Mouse (Mus musculus) cerebellum, postnatal 36 days (tissue): ENCODE data around the gene Gdf2.

Source experiments
- DNase-seq, 2 experiments: peaks; one replicate each; pipeline ENCODE4 v3.0.0; 2021 to 2022; ENCODE audit warnings: mixed read lengths in 2 of 2

The Gdf2 gene

DNA sequence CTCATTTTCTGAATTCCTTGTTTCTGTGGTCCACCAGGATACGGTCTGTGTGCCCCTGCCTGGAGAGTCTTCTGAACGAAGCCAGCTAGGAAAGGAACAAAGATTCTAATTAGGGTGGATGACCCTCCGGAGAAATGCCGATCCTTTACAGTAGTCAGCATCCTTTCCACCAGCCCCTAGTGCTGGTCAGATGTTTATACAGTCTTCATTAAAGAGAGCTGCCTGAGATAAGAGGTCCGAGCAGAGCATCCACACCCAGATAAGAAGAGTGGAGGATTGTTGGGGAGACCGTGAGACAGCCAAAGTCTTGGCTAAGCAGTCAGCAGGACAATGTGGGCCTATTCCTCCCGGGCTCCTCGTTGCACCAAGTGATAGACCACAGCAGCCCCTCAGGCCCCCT lies at the start of gene Gdf2:
Gdf2 (plus strand) TSS at position 301 of the 400 bp plus-strand sequence.
- no peak for DNase-seq

DNA sequence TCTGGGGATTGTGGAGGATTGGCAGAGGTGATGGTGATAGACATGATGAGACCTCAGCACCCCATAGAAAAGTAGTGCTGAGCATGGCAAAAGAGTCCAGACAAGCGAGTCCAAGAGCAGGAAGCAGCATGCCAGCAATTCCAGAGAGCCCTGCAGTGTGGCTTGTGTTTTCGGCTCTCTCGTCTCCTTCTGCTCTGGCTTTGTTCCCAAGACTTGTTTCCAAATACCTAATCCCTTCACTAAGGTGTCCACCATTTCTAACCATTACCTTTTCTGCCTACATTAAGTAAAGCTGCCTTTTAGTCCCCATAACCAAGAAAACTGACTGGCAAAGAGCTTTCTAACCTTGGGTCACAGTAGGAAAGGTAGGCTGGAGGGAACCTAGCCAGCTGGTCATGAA lies 49.3 kb upstream of the Gdf2 start:
- no peak for DNase-seq

DNA sequence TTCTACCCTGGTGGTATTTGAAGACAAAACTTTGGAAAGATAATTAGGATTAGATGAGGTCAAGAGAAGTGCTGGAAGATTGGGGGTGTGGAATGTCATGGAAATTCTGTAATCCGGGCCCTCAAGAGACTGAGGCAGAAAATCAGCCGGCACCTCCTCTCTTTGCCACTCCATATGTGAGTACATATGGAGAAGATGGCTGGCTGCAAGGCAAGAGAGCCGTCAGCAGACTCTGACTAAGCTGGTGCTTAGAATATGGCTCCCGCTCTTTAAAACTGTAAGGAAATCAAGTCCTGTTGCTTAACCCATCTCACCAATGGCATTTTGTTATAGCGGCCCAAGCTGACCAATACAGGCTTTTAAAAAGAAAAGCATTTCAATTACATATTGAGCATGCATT lies 45.1 kb upstream of the Gdf2 start:
- DNase-seq, result no peak

DNA sequence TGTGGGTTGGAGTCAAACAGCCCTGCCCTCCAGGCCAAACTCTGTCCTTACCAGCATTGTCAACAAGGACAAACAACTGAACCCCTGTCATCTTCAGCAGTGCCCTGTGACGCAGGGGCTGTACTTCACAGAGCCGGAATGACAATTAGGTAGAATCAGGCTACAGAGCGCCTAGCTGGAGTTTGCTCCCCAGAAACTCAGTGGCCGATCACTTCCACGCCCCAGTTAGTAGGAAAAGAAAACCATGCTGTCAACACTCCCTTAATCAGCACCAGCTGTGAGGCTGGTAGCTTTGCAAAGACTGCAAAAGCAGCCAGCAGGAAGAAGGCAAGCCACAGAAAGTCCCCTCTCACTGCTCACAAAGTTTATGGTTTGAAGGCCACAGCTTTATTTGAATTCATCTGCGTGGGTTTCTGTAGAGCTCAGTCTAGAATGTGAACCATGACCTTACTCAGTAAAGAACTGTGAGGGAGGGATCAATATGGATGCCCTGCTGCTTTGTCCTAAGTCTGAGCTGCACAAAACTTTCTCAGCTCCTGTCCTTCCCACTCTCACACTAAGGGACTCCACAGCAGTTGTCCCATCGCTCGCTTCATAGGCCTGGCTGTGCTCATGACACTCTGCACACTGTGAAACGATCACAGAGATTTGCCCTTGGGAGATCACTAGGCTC lies 44.1 kb upstream of the Gdf2 start:
- no peak for DNase-seq

DNA sequence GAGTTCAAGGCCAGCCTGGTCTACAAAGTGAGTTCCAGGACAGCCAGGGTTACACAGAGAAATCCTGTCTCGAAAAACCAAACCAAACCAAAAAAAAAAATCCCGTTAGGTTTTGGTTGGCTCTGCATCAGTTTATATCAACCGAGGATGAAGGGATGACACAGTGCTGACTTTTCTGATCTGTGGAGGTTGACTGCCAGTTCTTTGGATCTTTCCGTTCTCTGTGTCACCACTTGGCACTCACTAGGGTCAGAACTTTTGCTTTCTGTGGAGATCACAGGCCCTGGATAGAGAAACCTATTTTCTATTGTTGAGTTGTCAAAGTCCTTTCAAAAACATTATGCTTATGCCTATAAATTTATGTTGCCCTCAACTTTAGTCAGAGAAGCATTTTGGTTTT lies 38.1 kb upstream of the Gdf2 start:
- no peak for DNase-seq

DNA sequence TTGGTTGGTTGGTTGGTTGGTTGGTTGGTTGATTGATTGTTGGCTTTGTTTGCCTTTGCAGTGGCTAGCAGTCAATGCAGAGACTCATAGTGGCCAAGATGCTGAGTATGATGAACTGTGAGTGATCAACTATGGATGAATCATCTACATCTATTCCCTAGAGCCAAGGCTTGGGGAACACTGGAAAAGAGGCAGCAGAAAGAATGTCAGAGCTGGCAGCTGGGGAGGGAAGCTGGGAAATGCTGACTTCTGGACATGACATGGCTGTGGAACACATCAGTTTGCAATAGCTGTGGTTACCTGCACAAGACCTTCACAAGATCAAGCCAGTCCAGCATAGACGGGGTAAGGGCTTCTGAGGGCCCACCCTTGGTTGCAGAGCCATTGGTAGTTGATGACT lies 37.6 kb upstream of the Gdf2 start:
- DNase-seq, result no peak

GRCm38 (mm10) chr14:33904851-33905250 lies 36.0 kb upstream of the Gdf2 start:
- DNase-seq, result no peak

DNA sequence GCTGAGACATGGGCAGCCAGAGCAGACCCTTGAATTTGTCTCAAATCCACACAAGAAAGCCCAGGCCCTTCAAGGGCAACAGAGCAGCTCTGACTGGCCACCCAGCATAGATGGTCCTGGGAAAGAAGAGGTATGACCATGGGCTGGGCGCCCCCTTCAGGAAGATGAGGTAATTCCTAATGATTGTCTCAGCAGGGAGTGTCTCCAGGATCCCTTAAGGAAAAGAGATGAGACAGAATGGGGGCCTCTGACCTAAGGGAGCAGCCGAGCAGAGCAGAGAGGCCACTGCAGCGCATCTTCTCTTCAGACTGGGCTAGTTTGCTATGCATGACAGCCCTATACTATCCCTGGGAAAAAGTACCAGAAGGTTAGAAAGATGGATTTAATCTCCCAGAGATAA lies 27.1 kb upstream of the Gdf2 start:
- DNase-seq, result peak; percentile 21 to 25

DNA sequence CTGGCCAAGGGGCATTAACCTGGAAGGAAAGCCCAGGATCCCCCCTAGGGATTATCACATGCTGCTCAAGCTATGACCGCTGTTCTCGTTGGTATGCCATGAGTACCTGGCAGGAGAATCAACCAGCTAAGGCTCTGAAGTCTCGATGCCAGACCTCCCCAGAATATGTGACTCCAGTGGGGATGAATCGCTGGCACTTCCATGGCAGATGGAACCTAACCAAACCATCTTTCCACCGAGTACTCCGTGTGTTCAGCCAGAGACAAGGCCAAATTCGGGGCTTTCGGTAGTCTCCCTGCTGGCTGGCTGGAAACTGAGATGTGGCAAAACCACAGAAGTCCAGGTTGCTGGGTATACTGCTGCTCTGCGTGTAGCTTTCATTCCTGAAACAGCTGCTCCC lies 26.6 kb upstream of the Gdf2 start:
- no peak for DNase-seq

GRCm38 (mm10) chr14:33920727-33921559 lies 19.9 kb upstream of the Gdf2 start:
- DNase-seq, result no peak

GRCm38 (mm10) chr14:33922771-33923167 lies 18.1 kb upstream of the Gdf2 start:
- no peak for DNase-seq

DNA sequence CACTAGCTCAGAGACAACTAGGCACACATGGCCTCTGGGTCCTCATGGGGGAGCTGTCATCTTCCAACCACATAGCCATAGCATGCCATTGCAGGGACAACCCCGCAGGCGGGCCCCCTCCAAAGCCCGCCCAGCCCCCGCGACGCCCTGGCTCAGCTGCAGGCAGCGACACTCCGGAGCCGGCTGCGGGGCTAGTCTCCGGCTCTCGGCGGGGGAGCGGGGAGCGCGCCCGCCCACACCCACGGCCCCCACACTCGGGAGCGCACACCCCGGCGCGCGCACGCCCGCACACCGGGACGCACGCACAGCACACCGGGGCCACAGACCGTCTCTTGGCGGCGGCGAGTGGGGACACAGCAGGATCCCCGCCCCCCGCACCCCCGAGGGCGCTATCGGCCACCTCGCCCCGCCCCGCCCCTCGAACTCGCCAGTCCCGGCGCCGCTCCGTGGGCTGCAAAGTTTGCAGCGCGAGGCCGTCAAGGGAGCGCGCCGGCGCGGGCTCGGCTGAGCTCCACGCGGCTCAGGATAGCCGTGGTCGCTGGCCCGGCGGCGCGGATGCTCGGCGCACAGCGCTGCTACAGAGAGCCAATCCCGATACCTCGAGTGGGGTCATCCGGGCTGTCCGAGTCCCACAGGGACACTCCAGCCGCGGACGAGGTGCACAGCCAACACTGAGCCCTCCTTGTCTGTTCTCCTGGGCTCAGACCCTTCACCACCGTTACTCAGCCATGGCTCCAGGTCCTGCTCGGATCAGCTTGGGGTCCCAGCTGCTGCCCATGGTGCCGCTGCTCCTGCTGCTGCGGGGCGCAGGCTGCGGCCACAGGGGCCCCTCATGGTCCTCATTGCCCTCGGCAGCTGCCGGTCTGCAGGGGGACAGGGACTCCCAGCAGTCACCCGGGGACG lies 17.4 kb upstream of the Gdf2 start, which contains the start of gene Gdf10:
Gdf10 (plus strand) TSS at position 420 of the 903 bp plus-strand sequence.
- peak in 1 of 2 experiments; percentile 12 for DNase-seq

- no peak for DNase-seq
Observed at GRCm38 (mm10) chr14:33931853-33932252, 9.0 kb upstream of the Gdf2 start.

DNA sequence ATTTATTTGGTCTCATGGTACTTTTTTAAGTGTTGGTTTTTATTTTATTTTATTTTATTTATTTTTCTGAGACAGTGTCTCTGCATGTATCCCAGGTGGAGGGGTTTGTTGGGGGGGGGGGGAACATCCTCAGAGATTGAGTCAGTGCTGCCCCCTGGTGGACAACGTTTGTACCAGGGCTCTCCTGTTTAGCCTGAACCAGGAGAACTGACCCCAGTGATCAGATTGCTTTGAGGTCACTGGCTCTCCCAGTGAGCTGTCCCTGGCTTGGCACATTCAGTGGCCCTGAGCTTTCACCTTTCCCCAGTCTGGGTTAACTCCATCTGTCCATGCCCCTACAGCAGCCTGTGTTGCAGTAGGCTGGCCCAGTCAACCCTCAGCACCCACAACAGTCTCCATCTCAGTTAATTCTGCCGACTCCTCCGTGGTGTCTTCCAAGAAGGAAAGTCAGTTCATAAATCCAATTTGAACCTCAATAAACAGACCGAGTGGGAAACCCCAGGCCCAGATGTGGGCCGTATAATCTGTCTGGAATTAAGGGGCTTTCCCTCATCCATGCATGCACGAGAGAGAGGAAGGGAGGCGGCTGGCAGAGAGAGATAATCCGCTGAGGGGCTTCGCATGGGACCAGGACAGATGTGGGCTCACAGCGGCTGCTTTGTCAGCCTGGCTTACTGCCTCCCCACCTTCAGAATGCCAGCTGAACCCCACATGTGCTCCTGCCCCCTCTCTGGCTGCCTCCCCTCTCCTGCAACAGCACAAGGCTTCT lies 7.7 kb upstream of the Gdf2 start:
- peak; percentile 69 to 71 for DNase-seq

DNA sequence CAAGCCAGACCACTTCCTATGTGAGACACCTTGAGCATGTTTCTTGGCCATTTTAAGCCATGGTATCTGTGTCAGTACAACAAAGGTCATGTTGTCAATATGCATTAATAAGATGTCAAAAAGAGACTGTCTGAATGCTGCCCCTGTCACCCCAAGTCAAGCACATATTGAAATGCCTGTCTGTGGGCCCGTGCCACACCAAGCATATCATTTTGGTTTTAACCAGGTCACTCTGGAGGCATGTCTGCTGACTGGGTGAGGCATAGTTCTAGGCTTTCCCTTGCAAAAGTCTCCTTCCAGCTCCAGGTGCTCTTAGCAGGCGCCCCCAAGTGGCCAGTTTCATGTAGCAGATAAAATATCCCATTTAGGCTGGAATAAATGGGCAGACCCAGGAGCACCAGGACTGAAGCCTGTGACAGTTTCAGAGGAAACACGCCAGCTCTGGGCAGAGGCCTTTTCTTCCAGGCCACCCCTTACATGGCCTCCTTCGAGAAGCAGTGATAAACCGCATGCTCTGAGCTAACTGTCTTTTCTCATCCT lies 7.0 kb upstream of the Gdf2 start:
- peak; percentile 49 to 59 for DNase-seq

DNA sequence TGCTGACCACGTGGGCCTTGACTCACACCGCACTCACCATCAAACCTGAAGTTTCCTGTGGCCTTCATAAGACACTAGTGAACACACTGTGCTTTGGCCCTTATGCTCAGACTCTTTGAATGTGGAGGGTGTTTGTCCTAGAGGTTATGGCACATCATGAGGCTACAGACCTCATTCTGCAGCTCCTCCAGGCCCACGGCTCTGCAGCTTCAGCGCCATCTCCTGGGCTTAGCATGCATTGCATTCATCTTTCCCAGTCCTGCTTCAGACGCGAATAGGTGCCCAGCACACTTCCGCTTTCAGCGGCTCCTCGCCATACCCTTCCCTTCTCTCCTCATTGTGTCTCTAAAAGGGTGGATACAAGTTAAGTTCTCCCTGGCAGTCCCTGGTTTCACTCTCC lies 1.7 kb upstream of the Gdf2 start:
- peak; percentile 74 to 77 for DNase-seq

DNA sequence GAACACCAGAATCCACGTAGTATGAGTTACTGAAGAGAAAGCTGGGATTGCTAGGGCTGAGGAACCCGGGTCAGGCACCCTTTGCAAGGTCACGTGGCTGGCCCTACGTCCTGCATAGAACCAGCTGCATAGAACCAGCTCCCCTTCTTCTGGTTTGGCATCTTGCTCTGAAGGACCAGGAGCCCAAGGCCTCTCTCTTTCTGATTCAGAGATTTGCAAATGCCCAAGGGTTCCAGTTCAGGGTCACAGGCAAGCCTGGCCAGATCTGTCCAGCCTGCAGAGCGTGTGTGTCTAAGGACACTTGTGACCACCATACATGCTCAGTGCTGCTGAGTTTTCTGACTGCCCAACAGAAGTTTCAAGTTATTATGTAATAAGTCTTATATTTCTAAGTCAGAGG lies 1.4 kb downstream of the Gdf2 start:
- no peak for DNase-seq

DNA sequence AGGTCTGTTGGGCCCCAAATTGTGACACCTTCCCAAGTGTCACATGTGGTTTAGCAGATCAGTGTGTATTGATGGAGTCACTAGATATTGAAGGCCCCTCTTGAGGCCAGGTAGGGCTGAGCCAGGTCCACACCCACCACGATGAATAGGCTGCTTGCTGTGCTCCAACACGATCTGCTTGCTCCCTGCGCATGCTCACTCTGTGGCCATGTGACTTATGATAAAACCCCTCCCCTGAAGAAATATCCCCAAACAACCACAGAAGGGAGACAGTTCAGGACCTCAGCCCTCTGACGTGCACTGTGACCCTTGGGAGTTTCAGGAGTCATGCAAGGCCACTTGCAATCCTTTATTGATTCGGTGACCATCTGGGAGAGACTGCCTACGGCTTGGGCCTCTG lies 5.3 kb downstream of the Gdf2 start:
- DNase-seq, result no peak

DNA sequence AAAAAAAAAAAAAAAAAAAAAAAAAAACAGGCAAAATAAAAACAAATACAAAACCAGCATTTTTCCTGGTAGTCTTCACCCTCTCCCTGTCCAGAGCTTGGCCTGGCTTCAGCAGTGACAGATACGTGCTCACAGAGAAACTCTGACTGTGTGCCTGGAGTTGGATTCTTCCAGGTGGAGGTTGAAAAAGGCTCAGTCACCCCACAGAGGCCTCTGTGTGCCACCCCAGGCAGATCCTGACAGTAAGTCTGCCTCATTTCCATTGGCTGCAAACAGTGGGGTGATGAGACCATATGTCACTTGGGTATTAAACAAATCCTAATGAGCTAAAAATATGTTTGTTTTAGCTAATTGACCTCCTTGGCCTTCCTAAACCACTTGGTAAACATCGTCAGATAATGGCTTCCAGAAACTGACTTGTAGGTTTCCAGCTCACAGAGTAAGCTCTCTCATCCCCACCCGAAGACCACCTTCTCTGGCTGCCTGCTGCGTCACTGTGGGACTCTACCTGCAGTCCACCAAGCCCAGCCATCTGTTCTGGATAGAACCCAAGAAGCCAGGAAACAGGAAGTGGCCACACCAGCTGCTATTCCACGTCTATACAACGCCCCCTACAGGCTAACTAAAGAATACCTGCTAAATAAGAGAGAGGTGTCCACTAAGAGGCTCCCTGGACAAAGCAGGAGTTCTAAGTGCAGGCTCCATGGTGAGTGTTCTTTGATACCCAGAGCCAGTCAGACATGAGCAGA lies 11.6 kb downstream of the Gdf2 start:
- peak in 1 of 2 experiments; percentile 23 for DNase-seq

DNA sequence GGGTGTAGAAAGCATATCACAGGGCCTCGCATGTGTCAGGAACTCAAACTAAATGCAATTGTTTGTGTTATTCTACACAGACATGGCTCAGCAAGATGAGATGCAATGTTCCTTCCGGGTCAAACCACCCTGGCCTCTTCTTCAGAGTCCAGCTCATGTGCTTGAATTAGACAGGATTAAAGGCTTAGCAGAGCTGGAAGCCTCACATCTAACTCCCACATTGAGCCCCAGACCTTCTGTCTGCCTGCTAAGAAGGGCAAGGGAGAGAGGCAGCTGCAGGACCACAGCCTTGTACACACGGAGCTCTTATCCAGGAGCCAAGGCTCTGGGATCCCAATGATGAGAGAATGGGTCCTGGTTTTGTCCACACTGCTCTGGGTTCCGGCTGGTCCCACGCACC lies 12.9 kb downstream of the Gdf2 start, which contains the start of gene Rbp3:
Rbp3 (plus strand) TSS at position 243 of the 400 bp plus-strand sequence.
- no peak for DNase-seq

DNA sequence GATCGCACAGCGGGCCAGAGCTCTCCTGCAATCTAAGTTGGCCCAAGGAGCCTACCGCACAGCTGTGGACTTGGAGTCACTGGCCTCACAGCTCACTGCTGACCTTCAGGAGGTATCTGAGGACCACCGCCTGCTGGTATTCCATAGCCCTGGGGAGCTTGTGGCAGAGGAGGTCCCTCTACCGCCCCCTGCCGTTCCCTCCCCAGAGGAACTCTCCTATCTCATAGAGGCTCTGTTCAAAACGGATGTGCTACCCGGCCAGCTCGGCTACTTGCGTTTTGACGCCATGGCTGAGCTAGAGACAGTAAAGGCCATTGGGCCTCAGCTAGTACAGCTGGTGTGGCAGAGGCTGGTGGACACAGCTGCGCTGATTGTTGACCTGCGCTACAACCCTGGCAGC lies 15.2 kb downstream of the Gdf2 start:
- DNase-seq, result no peak
